Mouse (Mus musculus) spleen, embryonic (tissue): ENCODE results near the gene Gm49366.
"Not testable (repeated sequence)": the region's sequence is repeated elsewhere in the genome, so short reads cannot be mapped to it uniquely, and the experiment has no call there.

ENCODE experiments used
- CTCF ChIA-PET: fragments of 350-600 bp; sonication (Branson Sonifier 250); formaldehyde crosslinking; loops from one replicate; lab custom pipeline; 2022; lab: Charles Lee

The Gm49366 gene

DNA sequence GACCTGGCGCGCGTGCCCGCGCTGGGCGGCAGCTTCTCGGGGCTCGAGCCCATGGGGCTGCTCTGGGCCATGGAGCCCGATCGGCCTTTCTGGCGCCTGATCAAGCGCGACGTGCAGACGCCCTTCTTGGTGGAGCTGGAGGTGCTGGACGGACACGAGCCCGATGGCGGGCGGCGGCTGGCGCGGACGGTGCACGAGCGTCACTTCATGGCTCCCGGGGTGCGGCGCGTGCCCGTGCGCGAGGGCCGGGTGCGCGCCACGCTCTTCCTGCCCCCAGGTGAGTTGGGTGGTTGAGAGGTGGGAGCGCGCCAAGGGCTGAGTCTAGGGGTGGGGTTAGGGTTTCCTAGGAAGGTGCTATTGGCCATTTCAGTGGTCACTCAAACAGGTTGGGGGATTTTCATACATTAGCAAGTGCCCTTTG is at the start of gene Gm49366:
TSS of gene Gm49366 (plus strand) at position 245 of the 421 bp plus-strand sequence.
- CTCF ChIA-PET: not testable (repeated sequence)

- CTCF ChIA-PET: interaction anchor here (0.5 kb wide), 1 partner anchor 131 kb away, joined by 11 read pairs; no protein-coding TSS in a partner anchor
These were observed 49.4 kb upstream of the Gm49366 start for GRCm38 (mm10) chr12:83989378-83989777.

DNA sequence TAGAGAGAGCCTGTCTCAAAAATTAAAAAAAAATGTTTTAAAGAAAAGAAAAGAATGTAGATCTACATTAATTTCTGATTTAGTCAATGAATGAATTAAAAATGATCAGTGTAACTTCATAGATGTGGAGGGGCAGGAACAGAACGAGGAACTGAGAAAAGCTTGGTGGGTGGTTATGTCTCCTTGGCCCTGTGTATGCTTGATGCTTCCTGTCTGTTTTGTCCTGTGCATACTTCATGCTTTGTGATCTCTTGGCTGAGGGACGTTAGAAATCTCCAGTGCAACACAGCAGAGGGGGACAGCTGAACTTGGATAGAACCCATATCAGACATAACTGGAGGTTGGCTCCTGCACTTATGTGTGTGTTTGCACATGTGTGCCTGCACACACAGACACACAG is 41.5 kb upstream of the Gm49366 start:
- CTCF ChIA-PET: no interaction called here

- CTCF ChIA-PET: interaction anchor here (0.5 kb wide), 1 partner anchor 21 kb away, joined by 3 read pairs; no protein-coding TSS in a partner anchor
These were observed 40.2 kb upstream of the Gm49366 start for GRCm38 (mm10) chr12:83998341-83999107.

DNA sequence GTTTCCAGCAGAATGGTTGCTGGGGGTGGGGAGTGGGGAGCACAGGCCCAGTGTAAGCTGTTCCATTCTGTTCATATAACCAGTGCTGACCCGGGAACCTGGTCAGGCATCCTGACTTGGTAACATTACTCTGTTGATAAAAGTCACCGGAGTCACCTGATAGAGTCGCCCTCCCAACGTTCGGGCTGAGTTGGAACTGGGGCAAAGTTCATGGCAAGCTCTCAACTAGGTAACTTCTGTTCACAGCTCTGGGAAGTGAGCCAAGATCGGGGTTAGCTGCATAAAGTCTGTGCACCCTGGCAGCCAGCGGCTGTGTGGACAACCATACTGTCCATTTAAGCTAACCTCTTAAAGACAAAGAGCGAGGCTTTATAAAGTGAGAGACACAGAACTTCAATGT is 39.5 kb upstream of the Gm49366 start:
- CTCF ChIA-PET: interaction anchor here (0.5 to 0.8 kb wide), 2 partner anchors 22 to 31 kb away, joined by 3 to 5 read pairs; no protein-coding TSS in a partner anchor

DNA sequence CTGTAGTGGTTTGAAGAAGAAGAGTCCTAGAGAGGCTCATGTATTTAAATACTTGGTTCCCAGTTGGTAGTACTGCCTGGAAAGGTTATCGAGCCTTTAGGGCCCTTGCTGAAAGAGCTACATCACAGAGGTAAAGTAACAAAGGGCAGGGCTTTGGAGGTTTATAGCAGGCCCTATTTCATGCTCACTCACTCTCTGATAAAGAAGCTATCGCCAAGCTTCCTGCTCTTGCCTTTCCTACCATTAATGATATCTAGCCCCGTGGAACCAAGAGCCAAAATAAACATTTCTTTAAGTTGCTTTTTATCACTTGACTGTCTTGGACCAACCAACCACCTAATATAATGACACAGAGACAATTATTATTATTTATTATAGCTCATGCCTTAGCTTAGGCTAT is 38.3 kb upstream of the Gm49366 start:
- CTCF ChIA-PET: no interaction called here

GRCm38 (mm10) chr12:84003866-84004265 is 34.9 kb upstream of the Gm49366 start:
- CTCF ChIA-PET: no interaction called here

DNA sequence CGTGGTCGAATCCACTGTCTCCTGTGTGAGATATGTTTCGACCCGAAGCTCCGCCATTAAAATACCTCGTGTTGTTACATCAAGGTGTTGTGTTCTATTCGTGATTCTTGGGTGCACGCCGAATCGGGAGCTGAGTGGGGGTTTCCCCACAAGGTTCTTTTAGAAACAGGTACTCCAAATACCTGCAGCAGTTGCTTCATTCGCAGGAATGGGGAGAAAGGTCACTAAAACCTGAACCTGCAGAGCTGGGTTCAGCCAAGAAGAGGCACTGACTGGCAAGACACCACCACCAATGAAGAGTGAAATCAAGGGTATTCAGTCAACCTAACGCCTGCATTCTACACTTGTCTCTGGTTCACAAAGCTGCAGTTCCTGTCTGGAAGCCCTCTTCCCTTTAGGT is 30.5 kb upstream of the Gm49366 start:
- CTCF ChIA-PET: interaction anchor here (0.6 kb wide), 1 partner anchor 394 kb away, joined by 3 read pairs; no protein-coding TSS in a partner anchor

GRCm38 (mm10) chr12:84008729-84009128 is 30.0 kb upstream of the Gm49366 start:
- CTCF ChIA-PET: interaction anchor here (0.6 kb wide), 1 partner anchor 394 kb away, joined by 3 read pairs; no protein-coding TSS in a partner anchor

DNA sequence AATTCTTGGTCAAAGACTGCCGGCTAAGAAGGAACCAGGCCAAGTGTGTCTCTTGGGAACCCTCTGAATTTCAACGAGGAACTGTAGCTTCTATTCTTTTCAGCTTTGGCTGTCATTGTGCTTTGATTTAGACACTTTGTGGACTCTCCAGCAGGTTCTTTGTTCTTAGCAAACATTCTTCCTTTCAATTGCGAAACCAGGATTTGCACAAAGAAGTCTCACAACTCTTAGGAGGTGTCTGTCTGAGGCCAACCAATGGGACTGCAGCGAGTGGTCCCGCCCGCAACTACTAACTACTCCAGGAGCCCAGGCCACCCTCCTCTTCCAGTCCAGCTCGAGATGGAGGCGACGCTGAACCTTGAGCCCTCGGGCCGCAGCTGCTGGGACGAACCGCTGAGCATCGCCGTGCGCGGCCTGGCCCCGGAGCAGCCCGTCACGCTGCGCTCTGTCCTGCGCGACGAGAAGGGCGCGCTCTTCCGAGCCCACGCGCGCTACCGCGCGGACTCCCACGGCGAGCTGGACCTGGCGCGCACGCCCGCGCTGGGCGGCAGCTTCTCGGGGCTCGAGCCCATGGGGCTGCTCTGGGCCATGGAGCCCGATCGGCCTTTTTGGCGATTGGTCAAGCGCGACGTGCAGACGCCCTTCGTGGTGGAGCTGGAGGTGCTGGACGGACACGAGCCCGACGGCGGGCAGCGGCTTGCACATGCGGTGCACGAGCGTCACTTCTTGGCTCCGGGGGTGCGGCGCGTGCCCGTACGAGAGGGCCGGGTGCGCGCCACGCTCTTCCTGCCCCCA is 29.4 kb upstream of the Gm49366 start, which contains the start of gene Acot1:
TSS of gene Acot1 (plus strand) at position 320 of the 795 bp plus-strand sequence.
- CTCF ChIA-PET: interaction anchor here (1.3 kb wide), 1 partner anchor 21 kb away, joined by 3 read pairs; no protein-coding TSS in a partner anchor

GRCm38 (mm10) chr12:84010201-84010600 is 28.5 kb upstream of the Gm49366 start:
- CTCF ChIA-PET: interaction anchor here (1.3 kb wide), 1 partner anchor 22 kb away, joined by 3 read pairs; no protein-coding TSS in a partner anchor

GRCm38 (mm10) chr12:84011251-84012040 is 27.3 kb upstream of the Gm49366 start:
- CTCF ChIA-PET: no interaction called here

GRCm38 (mm10) chr12:84013130-84013529 is 25.6 kb upstream of the Gm49366 start:
- CTCF ChIA-PET: interaction anchor here (0.7 kb wide), 1 partner anchor 286 kb away, joined by 3 read pairs; no protein-coding TSS in a partner anchor

- CTCF ChIA-PET: no interaction called here
These were observed 25.0 kb upstream of the Gm49366 start for GRCm38 (mm10) chr12:84013701-84014100.

GRCm38 (mm10) chr12:84020528-84020927 is 18.2 kb upstream of the Gm49366 start:
- CTCF ChIA-PET: interaction anchor here (0.7 kb wide), 1 partner anchor 11 kb away, joined by 13 read pairs; no protein-coding TSS in a partner anchor

- CTCF ChIA-PET: not testable (repeated sequence)
These were observed 16.5 kb upstream of the Gm49366 start for GRCm38 (mm10) chr12:84022266-84022665.

- CTCF ChIA-PET: no interaction called here
These were observed 15.5 kb upstream of the Gm49366 start for GRCm38 (mm10) chr12:84023052-84023745.

GRCm38 (mm10) chr12:84025888-84026287 is 12.8 kb upstream of the Gm49366 start:
- CTCF ChIA-PET: no interaction called here

DNA sequence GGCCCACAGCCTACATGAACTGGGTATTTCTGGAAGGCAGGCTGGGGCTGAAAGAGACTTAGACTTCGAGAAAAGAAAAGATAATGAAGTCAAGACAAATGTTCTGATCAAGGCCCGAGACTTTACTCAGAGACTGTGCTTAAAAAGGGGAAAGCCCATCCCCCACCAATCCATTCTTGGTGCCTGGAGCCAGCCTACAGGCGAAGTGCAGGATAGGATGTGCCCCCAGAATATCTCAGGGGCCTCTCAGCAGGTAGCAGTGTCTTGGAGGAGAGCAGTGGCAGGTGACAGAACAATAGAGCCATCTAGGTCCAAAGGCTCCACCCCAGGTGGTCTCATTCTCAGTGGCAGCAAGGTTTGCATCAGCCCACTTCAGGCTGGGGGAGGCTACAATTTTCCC is 10.4 kb upstream of the Gm49366 start:
- CTCF ChIA-PET: interaction anchor here (1.3 kb wide), 1 partner anchor 56 kb away, joined by 10 read pairs; no protein-coding TSS in a partner anchor

- CTCF ChIA-PET: not testable (repeated sequence)
These were observed 9.7 kb upstream of the Gm49366 start for GRCm38 (mm10) chr12:84029043-84029442.
